Mouse (Mus musculus): Measurements from ENCODE around the gene Rcl1. TPM values are rescaled to one million over a fixed set of nuclear protein-coding genes. Genes with fewer than 3 reads are reported as not detected.

Gene Rcl1
- total RNA-seq, 1 experiment: 70.5 TPM

GRCm38 (mm10) chr19:29156417-29156816 lies 55.2 kb downstream of the Rcl1 start:
- Histone ChIP-seq H3K27ac (ENCODE audit: insufficient read depth, low read depth, low read length, poor library complexity, severe bottlenecking) (no peak overlapping the region), H3K4me1 (ENCODE audit: control insufficient read depth in 2 of 2, insufficient read depth in 2 of 2, low read length in 2 of 2, poor library complexity in 1 of 2) (no peaks in the 10 kb centered on the region), H3K36me3 (ENCODE audit: control insufficient read depth, insufficient read depth, low read length, poor library complexity, severe bottlenecking) (no peaks in the 10 kb centered on the region), H3K4me3 (ENCODE audit: insufficient read depth in 1 of 2, low read depth in 1 of 2, low read length in 2 of 2, poor library complexity in 1 of 2, severe bottlenecking in 1 of 2) (no peak overlapping the region), H3K9me3 (ENCODE audit: control insufficient read depth, insufficient read depth, low read depth, low read length) (no peaks in the 10 kb centered on the region), H3K9ac (ENCODE audit: insufficient read depth, low read depth, low read length, poor library complexity, severe bottlenecking) (no peak overlapping the region)
- DNase-seq (ENCODE audit: low read depth, low spot score): no peak
- TF ChIP-seq MAFK (IDR thresholded peaks at IDR 0.05; ENCODE audit: insufficient read depth, low read depth, low read length): no peak
- TF ChIP-seq ZNF384 (IDR thresholded peaks at IDR 0.05; ENCODE audit: low read depth, low read length): no peak
- no peak for TF ChIP-seq CHD2 (IDR thresholded peaks at IDR 0.05; ENCODE audit: low read depth, low read length)
- TF ChIP-seq HCFC1 (IDR thresholded peaks at IDR 0.05; ENCODE audit: borderline replicate concordance, insufficient read depth, low read length): no peak
- TF ChIP-seq ZC3H11A (IDR thresholded peaks at IDR 0.05; ENCODE audit: borderline replicate concordance, low read depth, low read length): no peak
- in situ Hi-C loops (cut with MboI; ENCODE audit: low sequenced_read_pairs in 2 of 2, unreplicated experiment in 2 of 2): no loop called here

GRCm38 (mm10) chr19:29157678-29158466 lies 56.7 kb downstream of the Rcl1 start:
- Histone ChIP-seq H3K4me1 (ENCODE audit: control insufficient read depth in 2 of 2, insufficient read depth in 2 of 2, low read length in 2 of 2, poor library complexity in 1 of 2) (no peaks in the 10 kb centered on the region), H3K9me3 (ENCODE audit: control insufficient read depth, insufficient read depth, low read depth, low read length) (no peaks in the 10 kb centered on the region), H3K9ac (ENCODE audit: insufficient read depth, low read depth, low read length, poor library complexity, severe bottlenecking) (no peak overlapping the region), H3K27ac (ENCODE audit: insufficient read depth, low read depth, low read length, poor library complexity, severe bottlenecking) (no peak overlapping the region), H3K36me3 (ENCODE audit: control insufficient read depth, insufficient read depth, low read length, poor library complexity, severe bottlenecking) (no peaks in the 10 kb centered on the region), H3K4me3 (ENCODE audit: insufficient read depth in 1 of 2, low read depth in 1 of 2, low read length in 2 of 2, poor library complexity in 1 of 2, severe bottlenecking in 1 of 2) (no peak overlapping the region)
- in situ Hi-C loops (cut with MboI; ENCODE audit: low sequenced_read_pairs in 2 of 2, unreplicated experiment in 2 of 2): no loop called here
- no peak for DNase-seq (ENCODE audit: low read depth, low spot score)
- TF ChIP-seq HCFC1 (IDR thresholded peaks at IDR 0.05; ENCODE audit: borderline replicate concordance, insufficient read depth, low read length) (no peak), CHD2 (IDR thresholded peaks at IDR 0.05; ENCODE audit: low read depth, low read length) (no peak), ZC3H11A (IDR thresholded peaks at IDR 0.05; ENCODE audit: borderline replicate concordance, low read depth, low read length) (no peak), MAFK (IDR thresholded peaks at IDR 0.05; ENCODE audit: insufficient read depth, low read depth, low read length) (no peak), ZNF384 (IDR thresholded peaks at IDR 0.05; ENCODE audit: low read depth, low read length) (no peak)

GRCm38 (mm10) chr19:29158486-29158885 lies 57.3 kb downstream of the Rcl1 start:
- TF ChIP-seq ZNF384 (IDR thresholded peaks at IDR 0.05; ENCODE audit: low read depth, low read length) (no peak), ZC3H11A (IDR thresholded peaks at IDR 0.05; ENCODE audit: borderline replicate concordance, low read depth, low read length) (no peak), MAFK (IDR thresholded peaks at IDR 0.05; ENCODE audit: insufficient read depth, low read depth, low read length) (no peak), CHD2 (IDR thresholded peaks at IDR 0.05; ENCODE audit: low read depth, low read length) (no peak), HCFC1 (IDR thresholded peaks at IDR 0.05; ENCODE audit: borderline replicate concordance, insufficient read depth, low read length) (no peak)
- H3K4me3 ChIP-seq (ENCODE audit: insufficient read depth in 1 of 2, low read depth in 1 of 2, low read length in 2 of 2, poor library complexity in 1 of 2, severe bottlenecking in 1 of 2): no peak overlapping the region
- no peaks in the 10 kb centered on the region for H3K4me1 ChIP-seq (ENCODE audit: control insufficient read depth in 2 of 2, insufficient read depth in 2 of 2, low read length in 2 of 2, poor library complexity in 1 of 2)
- H3K36me3 ChIP-seq (ENCODE audit: control insufficient read depth, insufficient read depth, low read length, poor library complexity, severe bottlenecking): no peaks in the 10 kb centered on the region
- H3K9ac ChIP-seq (ENCODE audit: insufficient read depth, low read depth, low read length, poor library complexity, severe bottlenecking): no peak overlapping the region
- in situ Hi-C loops (cut with MboI; ENCODE audit: low sequenced_read_pairs in 2 of 2, unreplicated experiment in 2 of 2): no loop called here
- H3K9me3 ChIP-seq (ENCODE audit: control insufficient read depth, insufficient read depth, low read depth, low read length): no peaks in the 10 kb centered on the region
- no peak for DNase-seq (ENCODE audit: low read depth, low spot score)
- H3K27ac ChIP-seq (ENCODE audit: insufficient read depth, low read depth, low read length, poor library complexity, severe bottlenecking): no peak overlapping the region

GRCm38 (mm10) chr19:29163817-29164527 lies 62.8 kb downstream of the Rcl1 start:
- Histone ChIP-seq H3K9ac (ENCODE audit: insufficient read depth, low read depth, low read length, poor library complexity, severe bottlenecking) (no peak overlapping the region), H3K4me1 (ENCODE audit: control insufficient read depth in 2 of 2, insufficient read depth in 2 of 2, low read length in 2 of 2, poor library complexity in 1 of 2) (no peaks in the 10 kb centered on the region), H3K27ac (ENCODE audit: insufficient read depth, low read depth, low read length, poor library complexity, severe bottlenecking) (no peak overlapping the region), H3K9me3 (ENCODE audit: control insufficient read depth, insufficient read depth, low read depth, low read length) (no peaks in the 10 kb centered on the region), H3K4me3 (ENCODE audit: insufficient read depth in 1 of 2, low read depth in 1 of 2, low read length in 2 of 2, poor library complexity in 1 of 2, severe bottlenecking in 1 of 2) (no peak overlapping the region), H3K36me3 (ENCODE audit: control insufficient read depth, insufficient read depth, low read length, poor library complexity, severe bottlenecking) (no peaks in the 10 kb centered on the region)
- in situ Hi-C loops (cut with MboI; ENCODE audit: low sequenced_read_pairs in 2 of 2, unreplicated experiment in 2 of 2): no loop called here
- DNase-seq (ENCODE audit: low read depth, low spot score): no peak
- TF ChIP-seq MAFK (IDR thresholded peaks at IDR 0.05; ENCODE audit: insufficient read depth, low read depth, low read length): no peak
- no peak for TF ChIP-seq CHD2 (IDR thresholded peaks at IDR 0.05; ENCODE audit: low read depth, low read length)
- TF ChIP-seq ZNF384 (IDR thresholded peaks at IDR 0.05; ENCODE audit: low read depth, low read length): no peak
- TF ChIP-seq HCFC1 (IDR thresholded peaks at IDR 0.05; ENCODE audit: borderline replicate concordance, insufficient read depth, low read length): no peak
- TF ChIP-seq ZC3H11A (IDR thresholded peaks at IDR 0.05; ENCODE audit: borderline replicate concordance, low read depth, low read length): no peak
